Mouse (Mus musculus) bone marrow macrophage, adult 2 months (primary cell): ENCODE data around the gene Ret. TPM values are rescaled to one million over a fixed set of nuclear protein-coding genes. Genes with fewer than 3 reads are reported as not detected.

ENCODE experiments used
- H3K27ac ChIP-seq: 2 replicates; pipeline ENCODE4 v1.5.1; 2012; ENCODE audit warnings: low read depth, low read length; ENCODE audit not compliant: insufficient read depth
- H3K4me1 ChIP-seq: 2 replicates; pipeline ENCODE4 v1.6.1; 2012; ENCODE audit warnings: low read length; ENCODE audit not compliant: control insufficient read depth, insufficient read depth
- H3K4me3 ChIP-seq: 2 replicates; pipeline ENCODE4 v1.5.1; 2012; ENCODE audit warnings: mild to moderate bottlenecking, low read length, moderate library complexity; ENCODE audit not compliant: insufficient read depth
- CTCF ChIP-seq: IDR thresholded peaks from 2 replicates; pipeline ENCODE4 v1.5.1; 2012; ENCODE audit warnings: low read depth, mild to moderate bottlenecking, low read length, moderate library complexity
- POLR2A ChIP-seq: IDR thresholded peaks from 2 replicates; pipeline ENCODE4 v1.6.1; 2012; ENCODE audit warnings: mild to moderate bottlenecking, low read depth, low read length, borderline replicate concordance
- polyA plus RNA-seq: library from polyadenylated mRNA; stranded (reverse); fragments of >200 nt; gene quantifications from 2 replicates; pipeline ENCODE4 v1.2.4, GENCODE M21; 2012; ENCODE audit not compliant: missing spikeins, insufficient read depth, insufficient read length

The Ret gene
- not detected in 2 replicates for polyA plus RNA-seq

GRCm38 (mm10) chr6:118197440-118197975 is at the start of gene Ret:
TSS of gene Ret (minus strand) at chr6:118197718.
- Histone ChIP-seq H3K27ac (no peak within 1 kb of the TSS), H3K4me3 (peak within 1 kb of the TSS; percentile 23; the same call in 1 of the 2 replicates), H3K4me1 (no peaks in the 10 kb centered on the region)
- TF ChIP-seq POLR2A (no peak), CTCF (no peak)

GRCm38 (mm10) chr6:118247161-118247560 is 49.6 kb upstream of the Ret start:
- Histone ChIP-seq H3K4me1 (no peaks in the 10 kb centered on the region), H3K4me3 (no peak overlapping the region), H3K27ac (no peak overlapping the region)
- TF ChIP-seq CTCF: no peak
- TF ChIP-seq POLR2A: no peak

- no peaks in the 10 kb centered on the region for H3K4me1 ChIP-seq
- no peak overlapping the region for H3K27ac ChIP-seq
- no peak overlapping the region for H3K4me3 ChIP-seq
- TF ChIP-seq CTCF (no peak), POLR2A (no peak)
Observed at GRCm38 (mm10) chr6:118244106-118244505, 46.6 kb upstream of the Ret start.

- TF ChIP-seq CTCF: no peak
- Histone ChIP-seq H3K4me1 (no peaks in the 10 kb centered on the region), H3K27ac (no peak overlapping the region), H3K4me3 (no peak overlapping the region)
Observed at GRCm38 (mm10) chr6:118242941-118243340, 45.4 kb upstream of the Ret start.

- Histone ChIP-seq H3K27ac (no peak overlapping the region), H3K4me3 (no peak overlapping the region), H3K4me1 (no peaks in the 10 kb centered on the region)
- no peak for TF ChIP-seq CTCF
- no peak for TF ChIP-seq POLR2A
Observed at GRCm38 (mm10) chr6:118226072-118226471, 28.6 kb upstream of the Ret start.

- no peak overlapping the region for H3K27ac ChIP-seq
- H3K4me3 ChIP-seq: no peak overlapping the region
- H3K4me1 ChIP-seq: no peaks in the 10 kb centered on the region
- TF ChIP-seq POLR2A (no peak), CTCF (no peak)
Observed at GRCm38 (mm10) chr6:118222471-118222870, 25.0 kb upstream of the Ret start.

- no peak overlapping the region for H3K4me3 ChIP-seq
- H3K4me1 ChIP-seq: no peaks in the 10 kb centered on the region
- no peak overlapping the region for H3K27ac ChIP-seq
Observed at GRCm38 (mm10) chr6:118215676-118216075, 18.2 kb upstream of the Ret start.

GRCm38 (mm10) chr6:118208326-118208725 is 10.8 kb upstream of the Ret start:
- Histone ChIP-seq H3K4me1 (no peaks in the 10 kb centered on the region), H3K27ac (no peak overlapping the region), H3K4me3 (no peak overlapping the region)
- TF ChIP-seq CTCF (no peak), POLR2A (no peak)

More at GRCm38 (mm10) chr6:118215676-118216075, 18.2 kb upstream of the Ret start:
- no peak for TF ChIP-seq POLR2A
- TF ChIP-seq CTCF: no peak

GRCm38 (mm10) chr6:118206386-118206785 is 8.9 kb upstream of the Ret start:
- Histone ChIP-seq H3K4me3 (no peak overlapping the region), H3K27ac (no peak overlapping the region), H3K4me1 (no peaks in the 10 kb centered on the region)
- TF ChIP-seq POLR2A (no peak), CTCF (no peak)

GRCm38 (mm10) chr6:118205176-118205890 is 7.8 kb upstream of the Ret start:
- TF ChIP-seq POLR2A (no peak), CTCF (no peak)
- H3K4me1 ChIP-seq: no peaks in the 10 kb centered on the region
- no peak overlapping the region for H3K27ac ChIP-seq
- H3K4me3 ChIP-seq: no peak overlapping the region
